Mouse (Mus musculus) embryonic facial prominence, embryonic 12.5 days (tissue): ENCODE measurements around the gene Trpv3. TPM values are rescaled to one million over a fixed set of nuclear protein-coding genes. Genes with fewer than 3 reads are reported as not detected.
"Not testable (repeated sequence)": the region's sequence is repeated elsewhere in the genome, so short reads cannot be mapped to it uniquely, and the experiment has no call there.

Experiments
- ATAC-seq: fragments of 200-750 bp; cut with Nextera tagmentation; 2 replicates; pipeline ENCODE4 v1.8.0; 2017; ENCODE audit not compliant: insufficient number of reproducible peaks, insufficient read depth, low FRiP score, low TSS enrichment
- H3K27ac ChIP-seq: fragments of 300-500 bp; sonication (generic); 2 replicates; pipeline ENCODE4 v1.5.1; 2016; ENCODE audit warnings: mild to moderate bottlenecking
- H3K27me3 ChIP-seq: fragments of 300-500 bp; sonication (generic); 2 replicates; pipeline ENCODE4 v1.6.1; 2016; ENCODE audit warnings: mild to moderate bottlenecking, moderate library complexity
- H3K36me3 ChIP-seq: fragments of 300-500 bp; sonication (generic); 2 replicates; pipeline ENCODE4 v1.6.1; 2016; ENCODE audit warnings: mild to moderate bottlenecking
- H3K4me1 ChIP-seq: fragments of 300-500 bp; sonication (generic); 2 replicates; pipeline ENCODE4 v1.6.1; 2016
- H3K4me2 ChIP-seq: fragments of 300-500 bp; sonication (generic); replicated peaks from 2 replicates; pipeline ENCODE4 v1.6.1; 2016; ENCODE audit warnings: mild to moderate bottlenecking, moderate library complexity
- H3K4me3 ChIP-seq: fragments of 300-500 bp; sonication (generic); 2 replicates; pipeline ENCODE4 v1.5.1; 2016; ENCODE audit warnings: mild to moderate bottlenecking
- H3K9ac ChIP-seq: fragments of 300-500 bp; sonication (generic); 2 replicates; pipeline ENCODE4 v1.6.1; 2016; ENCODE audit warnings: mild to moderate bottlenecking, moderate library complexity
- H3K9me3 ChIP-seq: fragments of 300-500 bp; sonication (generic); 2 replicates; pipeline ENCODE4 v1.6.1; 2016; ENCODE audit warnings: mild to moderate bottlenecking, moderate library complexity
- WGBS: fragments of 180-500 bp; shearing (Covaris S2); methylation state at CpG from one replicate; pipeline ENCODE4 v1.1.7; 2016; 5-methylcytosine and 5-hydroxymethylcytosine counted together
- polyA plus RNA-seq: library from polyadenylated mRNA; unstranded; fragments of >200 nt; fragmentation: Nextera tagmentation; extraction: Ambion mirVana; gene quantifications from 2 replicates; pipeline ENCODE4 v1.2.1, GENCODE M21; 2016

The Trpv3 gene
- polyA plus RNA-seq, 1 experiment from 2014 or later, result 0.12 TPM

DNA sequence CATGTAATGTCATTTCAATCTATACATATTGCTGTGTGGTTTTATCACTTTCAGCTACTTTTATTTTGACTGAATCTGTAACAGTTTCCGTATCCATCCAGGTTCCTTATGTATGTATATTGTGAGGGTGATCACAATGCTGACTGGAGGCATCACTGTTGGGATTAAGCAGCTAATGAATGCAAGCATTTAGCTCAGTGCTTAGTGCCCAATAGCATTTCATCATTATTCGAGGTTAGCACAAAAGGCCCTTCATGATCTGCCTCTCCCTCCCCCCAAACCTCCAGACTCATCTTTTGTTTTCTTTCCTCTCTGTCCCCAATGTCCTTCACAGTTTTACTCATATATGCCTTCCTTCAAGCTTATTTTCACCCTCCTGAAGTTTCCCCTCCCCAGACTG, 35.9 kb downstream of the Trpv3 start:
- H3K4me3 ChIP-seq, result no peak overlapping the region
- WGBS, result 34% methylated on average over 2 of the region's 2 CpGs
- ATAC-seq, result no peak

DNA sequence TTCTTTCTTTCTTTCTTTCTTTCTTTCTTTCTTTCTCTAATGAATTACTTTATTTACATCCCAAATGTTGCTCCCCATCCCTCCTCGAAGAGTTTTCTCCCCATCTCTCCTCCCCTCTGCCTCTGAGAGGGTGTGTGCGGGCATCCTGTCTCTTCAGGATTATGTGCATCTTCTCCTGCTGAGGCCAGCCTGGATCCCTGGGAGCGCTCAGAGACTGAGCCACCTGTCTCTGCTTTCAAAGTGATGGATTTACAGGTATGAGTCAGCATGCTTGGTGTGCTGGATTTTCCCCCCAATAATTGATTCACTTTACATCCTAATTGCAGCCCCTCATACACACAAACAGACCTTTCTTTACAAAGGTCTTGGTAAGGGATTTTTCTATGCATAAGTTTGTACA, 48.8 kb downstream of the Trpv3 start:
- no peak overlapping the region for H3K4me3 ChIP-seq
- no peaks in the 10 kb centered on the region for H3K4me1 ChIP-seq
- 46% methylated on average over 3 of the region's 3 CpGs for WGBS
- ATAC-seq, result no peak
- no peak overlapping the region for H3K27ac ChIP-seq
- H3K9me3 ChIP-seq, result no peaks in the 10 kb centered on the region
- H3K27me3 ChIP-seq, result no peaks in the 10 kb centered on the region
- H3K9ac ChIP-seq, result no peak overlapping the region
- no peak overlapping the region for H3K4me2 ChIP-seq
- no peaks in the 10 kb centered on the region for H3K36me3 ChIP-seq

More for the DNA sequence above, 35.9 kb downstream of the Trpv3 start:
- Histone ChIP-seq H3K36me3 (no peaks in the 10 kb centered on the region), H3K27me3 (no peaks in the 10 kb centered on the region), H3K4me1 (no peaks in the 10 kb centered on the region), H3K9ac (no peak overlapping the region), H3K9me3 (no peaks in the 10 kb centered on the region), H3K27ac (no peak overlapping the region), H3K4me2 (no peak overlapping the region)

DNA sequence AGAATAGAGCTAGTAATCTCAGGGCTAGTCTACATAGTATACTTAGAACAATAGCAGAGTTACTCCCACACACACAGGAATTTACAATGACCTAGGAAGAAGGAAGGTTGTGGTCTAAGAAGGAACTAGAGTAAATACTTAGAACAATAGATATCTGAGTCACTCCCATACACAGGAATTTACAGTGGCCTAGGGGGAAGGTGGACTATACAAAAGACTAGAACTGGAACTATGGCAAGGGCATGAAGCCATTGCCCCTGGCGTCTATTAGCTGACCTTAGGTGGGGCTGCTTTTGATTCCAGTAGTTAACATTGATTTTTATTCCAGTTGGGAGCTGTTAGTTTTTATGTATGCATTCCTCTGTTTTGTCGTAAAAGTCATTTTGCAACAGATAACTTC, 51.4 kb downstream of the Trpv3 start:
- not testable (repeated sequence) for ATAC-seq, H3K27me3 ChIP-seq, H3K4me1 ChIP-seq, H3K9ac ChIP-seq, H3K27ac ChIP-seq, H3K4me3 ChIP-seq, H3K36me3 ChIP-seq, H3K4me2 ChIP-seq, H3K9me3 ChIP-seq
- WGBS, result 84% methylated on average over 2 of the region's 2 CpGs

DNA sequence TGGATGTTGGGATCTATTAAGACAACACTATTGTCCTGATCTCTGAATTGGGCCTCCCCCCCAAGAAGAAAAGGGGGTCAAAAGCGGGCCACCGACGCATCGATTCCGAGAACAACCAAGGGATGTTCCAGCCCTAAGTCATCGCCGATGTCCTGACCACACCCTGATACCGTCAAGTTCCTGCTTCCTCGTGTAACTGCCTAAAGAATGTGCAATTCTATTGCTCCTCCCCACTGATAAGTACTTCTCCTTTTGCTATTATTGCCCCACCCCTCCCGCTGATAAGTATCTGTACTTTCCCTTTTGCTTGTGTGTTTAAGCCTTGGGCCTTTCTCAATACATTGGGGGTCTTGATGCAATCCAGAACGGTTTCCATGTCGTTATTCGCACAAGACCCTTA, 53.9 kb downstream of the Trpv3 start:
- H3K9me3 ChIP-seq, H3K27ac ChIP-seq, H3K9ac ChIP-seq, ATAC-seq, H3K4me1 ChIP-seq, H3K4me2 ChIP-seq, H3K27me3 ChIP-seq, H3K36me3 ChIP-seq, H3K4me3 ChIP-seq: not testable (repeated sequence)
- WGBS, result 93% methylated on average over 13 of the region's 13 CpGs

DNA sequence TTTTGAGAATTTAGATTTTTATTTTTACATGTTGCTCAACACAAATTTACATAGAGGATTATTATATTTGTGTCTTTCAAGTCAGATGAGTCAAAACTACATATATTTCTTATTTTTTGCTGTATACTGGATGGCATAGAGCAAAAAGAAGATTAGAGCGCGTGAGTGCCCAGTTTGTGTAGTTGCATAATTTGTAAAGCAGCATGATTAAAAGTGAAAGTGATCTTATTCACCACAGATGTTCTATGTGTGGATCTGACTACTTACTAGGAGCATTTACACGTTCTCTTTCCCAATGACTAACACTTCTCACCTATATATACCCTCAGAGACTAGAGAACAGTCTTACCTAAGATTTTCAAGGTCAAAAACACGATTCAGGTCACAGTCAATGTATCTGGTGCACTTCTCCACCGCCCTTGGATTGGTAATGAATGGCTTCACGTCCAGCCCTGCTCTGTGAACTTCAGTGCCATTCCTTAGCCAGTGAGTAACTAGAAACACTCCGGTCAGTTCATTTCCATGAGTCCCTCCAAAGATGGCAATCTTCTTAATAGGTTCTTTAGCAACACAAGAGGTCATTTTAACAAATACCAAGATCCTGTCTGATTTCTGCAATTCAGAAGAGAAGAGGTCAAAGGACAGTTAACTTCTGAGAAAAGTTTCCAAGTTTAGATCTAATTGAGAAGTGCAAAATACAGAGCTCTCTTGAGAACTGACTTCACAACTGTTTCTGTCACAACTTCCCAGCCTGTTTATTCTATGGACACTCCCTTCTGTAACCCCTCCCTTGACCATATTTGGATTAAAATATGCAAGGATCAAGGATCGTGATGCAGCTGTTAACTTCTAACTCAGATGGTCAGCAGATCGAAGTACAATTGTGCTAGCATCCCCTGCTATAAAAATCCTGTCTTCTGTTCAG, 57.0 kb downstream of the Trpv3 start:
- H3K9ac ChIP-seq, result no peak overlapping the region
- no peak overlapping the region for H3K4me2 ChIP-seq
- H3K4me3 ChIP-seq, result no peak overlapping the region
- no peaks in the 10 kb centered on the region for H3K36me3 ChIP-seq
- 67% methylated on average over 9 of the region's 9 CpGs for WGBS
- no peaks in the 10 kb centered on the region for H3K27me3 ChIP-seq
- no peaks in the 10 kb centered on the region for H3K9me3 ChIP-seq
- no peak overlapping the region for H3K27ac ChIP-seq
- ATAC-seq, result no peak
- no peaks in the 10 kb centered on the region for H3K4me1 ChIP-seq

DNA sequence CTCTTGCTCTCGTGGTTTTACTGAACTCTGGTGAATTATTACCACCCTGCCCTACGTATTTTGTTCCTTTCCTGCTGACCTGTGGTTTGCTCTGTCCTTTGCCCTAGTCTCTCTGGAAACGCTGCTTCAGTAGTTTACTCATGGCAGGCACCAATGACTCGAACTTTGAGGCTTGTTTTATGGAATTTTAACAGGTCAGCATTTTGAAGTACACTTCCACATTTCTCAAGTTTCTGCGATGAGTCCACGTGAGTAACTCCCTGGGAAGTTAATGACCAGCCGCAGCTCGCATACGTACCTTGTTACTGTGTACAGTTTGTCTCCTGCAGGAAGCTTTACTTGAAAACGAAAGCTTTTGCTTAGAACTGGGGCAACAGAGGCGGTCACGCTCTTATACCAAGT, 59.3 kb downstream of the Trpv3 start:
- H3K4me2 ChIP-seq, result no peak overlapping the region
- 35% methylated on average over 12 of the region's 12 CpGs for WGBS
- no peaks in the 10 kb centered on the region for H3K9me3 ChIP-seq
- H3K36me3 ChIP-seq, result no peaks in the 10 kb centered on the region
- H3K27ac ChIP-seq, result no peak overlapping the region
- H3K4me1 ChIP-seq, result no peaks in the 10 kb centered on the region
- H3K9ac ChIP-seq, result no peak overlapping the region
- no peak for ATAC-seq
- H3K4me3 ChIP-seq, result no peak overlapping the region
- no peaks in the 10 kb centered on the region for H3K27me3 ChIP-seq

DNA sequence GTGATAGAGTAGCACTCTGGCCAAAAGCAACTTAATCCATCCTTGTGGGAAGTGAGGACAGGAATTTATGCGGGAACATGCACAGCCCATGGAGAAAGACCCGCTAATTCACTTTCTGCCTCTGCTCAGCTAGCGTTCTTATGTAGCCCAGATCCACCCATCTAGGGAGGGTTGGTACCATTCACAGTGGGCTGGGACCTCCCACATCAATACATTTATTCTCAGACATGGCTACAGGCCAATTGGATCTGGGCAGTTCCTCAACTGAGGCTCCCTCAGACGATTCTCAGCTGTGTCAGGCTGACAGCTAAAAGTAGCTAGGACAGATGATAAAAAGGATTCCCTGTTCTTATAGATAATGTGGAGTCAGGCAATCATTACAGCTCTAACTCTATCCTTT, 60.2 kb downstream of the Trpv3 start:
- 75% methylated on average over 4 of the region's 4 CpGs for WGBS
- H3K4me2 ChIP-seq, result no peak overlapping the region
- H3K36me3 ChIP-seq, result no peaks in the 10 kb centered on the region
- no peak overlapping the region for H3K9ac ChIP-seq
- no peak for ATAC-seq
- no peak overlapping the region for H3K27ac ChIP-seq
- no peaks in the 10 kb centered on the region for H3K9me3 ChIP-seq
- H3K4me3 ChIP-seq, result no peak overlapping the region
- H3K27me3 ChIP-seq, result no peaks in the 10 kb centered on the region
- no peaks in the 10 kb centered on the region for H3K4me1 ChIP-seq

DNA sequence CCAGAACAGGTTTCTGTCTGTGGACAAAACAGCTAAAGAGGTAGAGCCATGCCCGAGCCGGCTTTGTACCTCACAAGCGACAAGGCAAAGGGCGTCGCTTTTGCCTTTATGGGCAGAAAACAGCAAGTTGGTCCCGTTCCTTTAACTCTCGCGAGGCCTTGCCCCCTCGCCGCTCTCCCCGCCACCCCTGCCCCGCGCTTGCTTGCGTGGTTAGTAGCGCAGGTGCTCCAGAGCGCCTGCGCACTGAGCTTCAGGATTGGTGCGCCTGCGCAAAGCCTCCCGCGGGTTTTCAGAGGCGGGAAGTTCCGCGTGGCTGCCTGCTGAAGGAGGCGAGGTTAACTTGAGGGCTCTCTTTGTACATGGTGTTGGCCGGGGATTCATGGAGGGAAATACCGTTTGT, 62.3 kb downstream of the Trpv3 start, which contains the start of the genes Aspa, Gm49340 and Spata22:
TSS of gene Aspa (minus strand) at position 155 of the 400 bp plus-strand sequence.
TSS of gene Gm49340 (plus strand) at position 300 of the 400 bp plus-strand sequence.
TSS of gene Spata22 (plus strand) at position 300 of the 400 bp plus-strand sequence.
- H3K9me3 ChIP-seq, result no peaks in the 10 kb centered on the region
- no peak for ATAC-seq

DNA sequence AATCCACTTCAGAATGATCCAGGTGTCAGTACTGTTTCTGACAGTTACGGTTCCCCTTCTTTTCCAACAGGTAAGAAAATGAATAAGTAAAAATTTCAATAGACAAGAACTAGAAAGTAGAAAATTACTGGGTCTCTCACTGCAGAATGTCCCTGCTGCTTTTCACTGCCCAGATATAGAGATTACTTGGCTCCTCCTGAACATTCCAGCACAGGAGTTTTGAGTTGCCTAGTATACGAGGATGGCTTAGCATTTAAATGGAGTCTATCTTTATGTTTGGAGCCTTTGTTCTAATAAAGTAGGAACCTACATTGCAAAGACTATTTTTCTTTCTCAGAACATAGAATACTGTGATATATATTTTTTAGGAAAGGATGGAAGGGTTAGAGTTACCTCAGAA, 66.2 kb downstream of the Trpv3 start:
- Histone ChIP-seq H3K4me1 (no peaks in the 10 kb centered on the region), H3K4me3 (no peak overlapping the region), H3K27me3 (no peaks in the 10 kb centered on the region), H3K9ac (no peak overlapping the region), H3K4me2 (no peak overlapping the region), H3K9me3 (no peaks in the 10 kb centered on the region), H3K27ac (no peak overlapping the region), H3K36me3 (no peaks in the 10 kb centered on the region)
- ATAC-seq, result no peak
- WGBS, result 72% methylated on average over 2 of the region's 2 CpGs

More for the DNA sequence above, 62.3 kb downstream of the Trpv3 start, which contains the start of the genes Aspa, Gm49340 and Spata22:
- H3K4me3 ChIP-seq, result no peak within 1 kb of the TSS
- H3K27me3 ChIP-seq, result no peaks in the 10 kb centered on the region
- H3K27ac ChIP-seq, result no peak within 1 kb of the TSS
- no peaks in the 10 kb centered on the region for H3K4me1 ChIP-seq
- no peaks in the 10 kb centered on the region for H3K36me3 ChIP-seq
- 78% methylated on average over 27 of the region's 27 CpGs for WGBS
- H3K4me2 ChIP-seq, result no peak within 1 kb of the TSS
- H3K9ac ChIP-seq, result no peak within 1 kb of the TSS

DNA sequence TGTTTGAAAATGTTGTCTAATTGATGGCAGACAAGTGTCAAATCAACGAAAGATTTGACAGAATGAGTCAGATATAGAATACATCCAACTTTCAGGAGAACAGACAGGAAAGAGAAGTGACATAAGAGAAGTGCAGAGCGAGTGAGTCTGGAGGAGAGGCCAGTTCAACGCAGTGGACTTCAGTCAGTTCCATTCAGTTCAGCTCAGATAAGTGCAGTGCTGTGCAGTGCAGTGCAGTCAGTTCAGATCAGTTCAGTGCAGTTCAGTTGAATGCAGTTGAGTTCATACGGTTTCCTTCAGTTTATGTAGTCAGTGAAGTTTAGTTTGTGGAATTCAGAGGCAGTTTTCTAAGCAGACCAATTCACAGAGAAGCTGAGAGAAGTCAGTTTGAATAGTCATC, 69.7 kb downstream of the Trpv3 start:
- Histone ChIP-seq H3K27ac (no peak overlapping the region), H3K4me3 (no peak overlapping the region), H3K4me1 (no peaks in the 10 kb centered on the region), H3K4me2 (no peak overlapping the region), H3K9ac (no peak overlapping the region), H3K9me3 (no peaks in the 10 kb centered on the region), H3K27me3 (no peaks in the 10 kb centered on the region), H3K36me3 (no peaks in the 10 kb centered on the region)
- 73% methylated on average over 4 of the region's 4 CpGs for WGBS
- no peak for ATAC-seq
